Mouse (Mus musculus) brain, embryonic 14.5 days (tissue): ENCODE results near the gene Pigu.

ENCODE experiments used
- CTCF ChIP-seq: fragments of 200-500 bp; IDR thresholded peaks from 2 replicates; pipeline ENCODE4 v1.5.1; 2012; ENCODE audit warnings: inconsistent platforms, mild to moderate bottlenecking, moderate library complexity, borderline replicate concordance; ENCODE audit not compliant: insufficient read depth, insufficient read length; ENCODE audit errors: extremely low read depth
- POLR2A ChIP-seq: fragments of 200-500 bp; IDR thresholded peaks from 2 replicates; pipeline ENCODE4 v1.6.1; 2012; ENCODE audit warnings: mild to moderate bottlenecking, inconsistent platforms, borderline replicate concordance; ENCODE audit not compliant: poor library complexity, insufficient read depth, insufficient read length, severe bottlenecking; ENCODE audit errors: extremely low read depth

DNA sequence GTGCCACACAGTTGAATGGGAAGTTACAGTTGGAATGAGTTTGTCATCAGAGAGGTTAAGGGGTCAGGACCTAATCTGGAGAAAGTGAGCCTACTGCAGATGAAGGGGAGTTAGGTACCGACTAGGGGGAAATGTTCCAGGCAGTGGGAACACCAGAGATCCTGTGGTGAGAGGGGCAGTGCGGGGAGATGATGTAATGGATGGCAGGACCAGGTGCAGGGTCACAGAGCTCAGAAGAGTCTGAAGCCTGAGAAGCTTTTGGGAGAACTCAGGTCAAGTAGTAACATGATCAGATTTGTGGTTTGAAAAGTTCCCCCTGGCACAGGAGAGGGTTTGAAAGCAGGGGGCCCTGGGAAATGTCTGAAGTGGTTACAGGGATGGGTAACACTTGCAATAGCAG is 77.1 kb downstream of the Pigu start:
- TF ChIP-seq CTCF (no peak), POLR2A (no peak)
